Mouse (Mus musculus) spleen, postnatal 4 days (tissue): ENCODE results near the gene Pla2g4f.

Experiments used
- DNase-seq, 2 experiments: peaks; one replicate each; pipeline ENCODE4 v3.0.0; 2022; ENCODE audit warnings: low spot score in 2 of 2

Gene Pla2g4f

GRCm38 (mm10) chr2:120313976-120314375 is at the start of gene Pla2g4f:
TSS of gene Pla2g4f (minus strand) at chr2:120314165.
- no peak for DNase-seq

GRCm38 (mm10) chr2:120360425-120360824 is 46.5 kb upstream of the Pla2g4f start:
- no peak for DNase-seq

- peak; percentile 87 to 94 for DNase-seq
These were observed 39.0 kb upstream of the Pla2g4f start, which contains the start of gene Vps39 for GRCm38 (mm10) chr2:120352682-120353646. TSS of gene Vps39 (minus strand) at chr2:120353137.

- DNase-seq: no peak
These were observed 37.4 kb upstream of the Pla2g4f start for GRCm38 (mm10) chr2:120351321-120351720.

- no peak for DNase-seq
These were observed 34.2 kb upstream of the Pla2g4f start for GRCm38 (mm10) chr2:120348120-120348519.

GRCm38 (mm10) chr2:120341741-120342140 is 27.8 kb upstream of the Pla2g4f start:
- no peak for DNase-seq

GRCm38 (mm10) chr2:120337886-120338285 is 23.9 kb upstream of the Pla2g4f start:
- no peak for DNase-seq

GRCm38 (mm10) chr2:120331575-120331974 is 17.6 kb upstream of the Pla2g4f start:
- DNase-seq: no peak

- no peak for DNase-seq
These were observed 1.1 kb upstream of the Pla2g4f start for GRCm38 (mm10) chr2:120315077-120315476.

GRCm38 (mm10) chr2:120314487-120314886 is 522 bp upstream of the Pla2g4f start:
- no peak for DNase-seq

GRCm38 (mm10) chr2:120312276-120312825 is 1.6 kb downstream of the Pla2g4f start:
- no peak for DNase-seq

GRCm38 (mm10) chr2:120304113-120304512 is 9.9 kb downstream of the Pla2g4f start:
- no peak for DNase-seq

- no peak for DNase-seq
These were observed 12.9 kb downstream of the Pla2g4f start for GRCm38 (mm10) chr2:120301076-120301475.

- no peak for DNase-seq
These were observed 14.1 kb downstream of the Pla2g4f start for GRCm38 (mm10) chr2:120299866-120300265.

GRCm38 (mm10) chr2:120296160-120296559 is 17.8 kb downstream of the Pla2g4f start:
- DNase-seq: no peak

- no peak for DNase-seq
These were observed 22.4 kb downstream of the Pla2g4f start for GRCm38 (mm10) chr2:120291471-120292078.

- DNase-seq: no peak
These were observed 25.0 kb downstream of the Pla2g4f start, which contains the start of gene Pla2g4d for GRCm38 (mm10) chr2:120288995-120289394. TSS of gene Pla2g4d (minus strand) at chr2:120289197.

- no peak for DNase-seq
These were observed 25.6 kb downstream of the Pla2g4f start for GRCm38 (mm10) chr2:120288401-120288800.

- DNase-seq: no peak
These were observed 28.3 kb downstream of the Pla2g4f start for GRCm38 (mm10) chr2:120285639-120286038.

- DNase-seq: no peak
These were observed 29.3 kb downstream of the Pla2g4f start for GRCm38 (mm10) chr2:120284705-120285104.

- no peak for DNase-seq
These were observed 29.9 kb downstream of the Pla2g4f start for GRCm38 (mm10) chr2:120284094-120284493.

GRCm38 (mm10) chr2:120283550-120283949 is 30.4 kb downstream of the Pla2g4f start:
- DNase-seq: no peak
